Mouse (Mus musculus): ENCODE measurements around the gene Abcc1.

Abcc1 gene

DNA sequence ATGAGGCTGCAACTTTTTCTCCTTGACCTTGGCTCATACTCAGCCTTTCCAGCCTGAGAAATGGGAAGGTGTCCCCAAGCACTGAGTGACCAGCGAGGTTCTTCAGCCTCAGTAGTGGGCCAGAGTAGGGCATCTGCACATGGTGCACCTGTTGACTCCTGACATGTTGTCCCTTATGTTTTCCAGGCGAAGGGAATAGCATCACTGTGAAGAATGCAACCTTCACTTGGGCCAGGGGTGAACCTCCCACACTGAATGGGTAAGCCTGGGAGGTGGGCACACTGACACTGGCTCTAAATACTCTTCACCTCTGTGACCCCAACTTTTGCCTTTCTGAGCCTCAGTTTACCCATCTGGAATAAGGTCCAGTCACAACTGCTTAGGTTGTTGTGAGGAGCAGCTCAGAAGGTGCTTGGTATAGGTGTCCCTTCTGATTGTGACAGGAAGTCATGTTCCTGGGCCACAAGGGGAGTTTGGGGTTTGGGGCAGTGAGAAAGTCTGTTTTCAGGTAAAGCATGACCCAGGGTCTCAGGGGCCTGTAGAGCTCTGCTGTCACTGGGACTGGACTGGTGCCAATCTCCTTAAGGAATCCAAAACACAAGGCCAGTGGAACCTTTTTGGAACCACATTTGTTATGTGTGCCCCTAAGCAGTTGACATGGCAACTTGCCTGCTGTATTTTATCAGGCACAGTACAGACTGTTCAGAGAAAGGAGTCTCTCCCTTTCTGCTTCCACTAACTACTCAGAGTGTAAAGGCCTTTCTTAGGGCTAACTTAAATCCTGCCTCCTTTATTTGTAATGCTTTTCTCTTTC, 78.7 kb downstream of the Abcc1 start:
- no peak for DNase-seq (ENCODE audit: inconsistent ontology term)

DNA sequence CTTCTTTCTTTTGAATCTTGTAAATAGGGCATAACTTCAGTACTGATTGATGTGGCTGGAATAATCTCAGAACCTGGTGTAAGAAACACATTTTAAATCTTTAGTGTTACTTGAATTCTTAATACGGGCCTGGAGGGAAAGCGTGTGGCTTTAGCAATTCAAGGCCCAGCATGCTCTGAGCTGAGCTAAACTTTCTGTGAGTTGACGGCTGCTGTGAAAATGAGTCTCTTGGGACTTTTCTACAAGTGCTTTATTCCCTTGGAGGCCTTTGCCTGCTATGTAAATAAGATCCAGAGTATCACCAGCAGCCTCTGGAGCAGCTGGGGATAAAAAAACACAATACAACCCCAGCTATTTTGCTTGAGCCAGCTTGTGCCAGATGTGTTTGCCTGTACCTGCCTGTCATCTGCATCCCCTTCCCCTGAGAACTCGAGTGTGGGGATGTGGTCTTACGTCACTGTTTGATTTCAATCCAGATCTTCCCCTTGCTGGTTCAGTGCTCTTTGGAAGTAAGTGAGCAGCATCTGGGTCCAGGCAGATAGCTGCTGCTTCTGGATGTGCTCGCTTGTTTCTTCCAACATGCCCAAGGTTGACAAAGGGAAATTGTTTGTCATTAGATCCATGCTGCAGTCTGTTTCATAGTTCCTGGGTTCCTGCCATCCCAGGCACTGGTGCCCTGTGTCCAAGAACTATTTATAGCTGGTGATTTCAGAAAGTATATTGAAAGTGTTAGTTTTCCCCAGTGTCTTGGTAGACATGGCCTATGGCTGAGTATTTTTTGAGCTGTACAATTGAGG, 82.9 kb downstream of the Abcc1 start:
- peak; percentile 17 for DNase-seq (ENCODE audit: inconsistent ontology term)

DNA sequence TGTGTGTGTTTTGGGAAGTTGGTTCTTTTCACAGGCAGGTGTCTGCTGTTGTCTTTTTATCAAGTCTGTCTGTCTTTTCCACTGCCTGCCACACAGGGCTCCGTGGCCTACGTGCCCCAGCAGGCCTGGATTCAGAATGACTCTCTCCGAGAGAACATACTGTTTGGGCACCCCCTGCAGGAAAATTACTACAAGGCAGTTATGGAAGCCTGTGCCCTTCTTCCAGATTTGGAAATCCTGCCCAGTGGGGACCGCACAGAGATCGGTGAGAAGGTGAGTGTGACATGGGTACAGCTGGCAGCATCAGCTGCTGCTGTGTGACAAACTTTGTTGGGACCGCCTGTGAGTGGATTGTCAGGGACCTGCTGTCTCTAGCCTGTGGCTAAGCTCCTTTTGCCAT, 83.8 kb downstream of the Abcc1 start:
- no peak for DNase-seq (ENCODE audit: inconsistent ontology term)

DNA sequence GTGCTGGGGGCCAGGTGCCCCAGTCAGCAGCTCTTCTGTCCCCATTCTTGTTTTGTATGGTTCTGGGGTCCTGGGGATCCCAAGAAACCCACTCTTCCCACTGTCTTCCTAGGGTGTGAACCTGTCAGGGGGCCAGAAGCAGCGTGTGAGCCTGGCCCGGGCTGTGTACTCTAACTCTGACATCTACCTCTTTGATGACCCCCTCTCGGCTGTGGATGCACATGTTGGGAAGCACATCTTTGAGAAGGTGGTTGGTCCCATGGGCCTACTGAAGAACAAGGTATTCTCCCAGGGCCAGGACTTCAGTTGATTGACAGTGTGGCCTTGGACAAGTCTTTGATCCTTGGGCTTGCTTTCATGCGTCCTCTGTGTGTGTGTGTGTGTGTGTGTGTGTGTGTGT, 86.0 kb downstream of the Abcc1 start:
- DNase-seq (ENCODE audit: inconsistent ontology term), result no peak

DNA sequence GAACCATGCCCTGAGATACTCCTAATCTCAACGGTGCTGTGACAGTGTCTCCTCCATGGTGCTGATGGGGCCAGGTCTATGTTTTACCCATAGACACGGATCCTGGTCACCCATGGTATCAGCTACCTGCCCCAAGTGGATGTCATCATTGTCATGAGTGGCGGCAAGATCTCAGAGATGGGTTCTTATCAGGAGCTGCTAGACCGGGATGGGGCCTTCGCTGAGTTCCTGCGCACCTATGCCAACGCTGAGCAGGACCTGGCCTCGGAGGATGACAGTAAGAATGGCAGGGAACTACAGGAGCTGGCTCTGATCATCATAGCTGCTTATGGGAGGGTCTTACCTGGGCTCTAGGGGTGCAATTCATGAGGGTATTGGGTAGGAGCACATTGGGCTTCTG, 86.9 kb downstream of the Abcc1 start:
- DNase-seq (ENCODE audit: inconsistent ontology term), result no peak

DNA sequence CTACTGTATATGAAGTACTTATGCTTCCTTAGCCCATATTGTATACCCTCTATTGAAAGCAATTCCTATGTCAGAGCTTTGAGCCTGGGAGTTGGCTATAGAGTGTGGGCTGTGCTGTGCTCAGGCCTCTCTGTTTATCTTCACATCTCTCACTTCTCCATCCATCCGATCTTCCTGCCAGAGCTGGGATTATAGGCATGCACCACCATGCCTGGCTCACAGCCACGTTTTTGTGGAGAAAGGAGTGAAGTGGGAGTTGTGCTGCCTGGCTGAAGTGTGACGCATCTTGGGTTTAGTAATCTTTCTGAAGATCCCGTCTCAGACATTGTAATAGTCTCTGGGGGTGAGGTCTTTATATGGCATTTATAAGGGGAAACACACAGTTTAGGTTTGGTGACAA, 88.5 kb downstream of the Abcc1 start:
- DNase-seq (ENCODE audit: inconsistent ontology term), result no peak

DNA sequence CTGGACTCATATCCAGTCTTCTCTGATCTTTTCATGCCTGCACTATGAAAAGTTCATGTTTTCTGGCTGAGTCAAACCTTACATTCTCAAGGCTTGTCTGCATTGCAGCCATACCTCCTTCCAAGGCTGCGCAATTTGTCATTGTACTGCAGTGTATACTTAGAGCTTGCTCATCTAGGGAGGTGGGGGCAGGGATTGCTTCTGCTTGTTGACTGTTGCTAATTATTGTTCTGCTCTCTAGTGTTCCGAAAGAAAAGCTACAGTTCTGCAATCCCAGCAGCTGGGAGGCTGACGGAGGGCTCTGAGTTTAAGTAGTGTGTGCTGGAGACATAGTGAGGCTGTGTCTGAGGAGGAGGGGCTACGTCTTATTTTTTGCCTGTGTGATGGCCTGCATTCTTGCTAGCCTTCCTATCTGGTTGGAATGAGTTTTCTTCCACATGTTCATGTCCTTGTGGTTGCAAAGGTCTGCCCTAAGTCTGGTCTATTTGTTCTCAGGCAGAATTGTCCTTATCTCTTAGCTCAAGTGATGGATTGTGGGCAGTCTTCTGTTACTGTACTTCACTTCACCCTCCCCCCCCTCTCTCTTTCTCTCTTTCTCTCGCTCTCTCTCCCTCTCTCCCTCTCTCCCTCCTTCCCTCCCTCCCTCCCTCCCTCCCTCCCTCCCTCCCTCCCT, 90.2 kb downstream of the Abcc1 start:
- DNase-seq (ENCODE audit: inconsistent ontology term), result peak; percentile 26

DNA sequence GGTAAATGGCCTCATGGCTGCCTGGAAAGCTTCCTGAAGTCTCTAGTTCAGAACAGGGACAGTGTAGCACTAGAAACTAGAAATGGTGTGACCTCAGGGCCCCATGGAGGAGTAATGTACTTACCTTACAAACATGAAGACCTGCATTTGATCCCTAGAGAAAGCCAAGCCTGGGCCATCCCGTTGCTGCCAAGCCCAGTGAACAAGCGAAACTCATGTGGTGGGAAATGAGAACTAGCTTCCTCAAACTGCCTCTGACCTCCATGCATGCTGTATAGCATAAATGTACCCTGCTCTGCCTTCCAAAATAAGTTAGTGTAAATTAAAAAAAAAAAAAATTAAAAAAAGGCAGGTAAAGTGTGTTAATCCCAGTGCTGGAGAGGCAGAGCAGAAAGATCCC, 101.2 kb downstream of the Abcc1 start:
- DNase-seq (ENCODE audit: inconsistent ontology term), result no peak

DNA sequence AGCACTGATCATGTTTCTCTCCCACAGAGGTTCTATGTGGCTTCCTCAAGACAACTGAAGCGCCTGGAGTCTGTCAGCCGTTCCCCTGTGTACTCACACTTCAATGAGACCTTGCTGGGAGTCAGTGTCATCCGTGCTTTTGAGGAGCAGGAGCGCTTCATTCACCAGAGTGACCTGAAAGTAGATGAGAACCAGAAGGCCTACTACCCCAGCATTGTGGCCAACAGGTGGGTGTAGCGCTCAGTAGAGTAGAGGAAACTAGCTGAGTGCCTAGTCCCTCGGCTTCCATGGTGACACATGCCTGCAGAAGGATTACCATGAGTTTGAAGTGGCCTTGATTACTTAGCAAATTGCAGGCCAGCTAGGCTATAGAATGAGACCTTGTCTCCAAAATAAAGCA, 103.7 kb downstream of the Abcc1 start:
- no peak for DNase-seq (ENCODE audit: inconsistent ontology term)

DNA sequence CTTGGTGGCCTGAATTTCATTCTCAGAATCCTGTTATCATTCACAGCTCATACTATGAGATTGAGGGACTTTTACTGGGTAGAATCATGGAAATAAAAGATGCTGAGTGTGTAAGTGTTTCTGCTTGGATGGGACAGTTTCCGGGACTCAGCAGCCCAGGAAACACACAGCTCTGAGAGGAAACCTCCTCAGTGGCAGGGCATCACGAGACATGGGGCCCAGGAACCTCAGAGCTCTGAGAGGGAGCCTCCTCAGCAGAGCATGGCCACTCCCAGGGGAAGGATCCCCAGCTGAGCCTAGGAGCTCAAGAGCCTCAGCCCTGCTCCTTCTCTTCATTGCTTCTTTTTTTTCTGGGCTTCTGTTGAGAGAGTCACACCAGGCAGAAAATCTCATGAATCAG, 107.0 kb downstream of the Abcc1 start:
- DNase-seq (ENCODE audit: inconsistent ontology term), result no peak

DNA sequence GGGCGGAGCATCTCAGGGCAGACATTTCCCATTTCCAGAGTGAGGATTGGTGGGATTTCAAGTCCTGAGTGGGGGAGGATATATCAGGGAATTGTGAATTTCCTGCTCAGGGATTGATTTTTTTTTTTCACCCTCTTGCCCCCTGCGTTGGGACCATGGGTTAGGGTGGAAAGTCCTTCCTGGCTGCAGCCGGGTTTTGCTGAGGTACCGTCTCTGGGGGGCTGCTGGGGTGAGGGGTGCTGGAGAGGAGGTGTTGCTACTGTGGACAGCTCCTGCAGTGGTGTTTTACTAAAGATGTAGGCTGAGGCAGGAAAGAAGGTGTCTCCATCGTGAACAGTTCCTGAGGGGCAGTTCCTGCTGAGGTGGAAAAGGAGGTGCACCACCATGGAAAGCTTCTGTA, 107.5 kb downstream of the Abcc1 start:
- no peak for DNase-seq (ENCODE audit: inconsistent ontology term)

DNA sequence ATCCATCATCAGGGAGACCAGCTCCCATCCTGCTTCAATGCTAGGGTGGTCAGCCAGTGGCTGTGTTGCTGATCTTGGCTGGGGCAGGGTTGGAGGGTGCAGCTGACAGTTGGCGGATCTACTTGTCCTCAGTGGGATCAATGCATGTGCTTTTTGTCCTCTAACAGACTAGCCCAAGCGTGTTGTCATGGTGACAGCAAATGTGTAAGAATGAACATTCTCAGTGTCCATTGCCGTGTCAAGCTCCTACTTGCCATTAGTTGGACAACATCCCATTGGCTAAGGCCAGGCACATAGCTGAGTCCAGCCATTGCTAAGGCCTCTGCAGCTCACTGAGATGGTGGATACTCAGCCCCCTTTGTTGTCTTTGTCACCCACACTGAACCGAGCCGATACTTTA, 110.8 kb downstream of the Abcc1 start:
- DNase-seq (ENCODE audit: inconsistent ontology term), result no peak

DNA sequence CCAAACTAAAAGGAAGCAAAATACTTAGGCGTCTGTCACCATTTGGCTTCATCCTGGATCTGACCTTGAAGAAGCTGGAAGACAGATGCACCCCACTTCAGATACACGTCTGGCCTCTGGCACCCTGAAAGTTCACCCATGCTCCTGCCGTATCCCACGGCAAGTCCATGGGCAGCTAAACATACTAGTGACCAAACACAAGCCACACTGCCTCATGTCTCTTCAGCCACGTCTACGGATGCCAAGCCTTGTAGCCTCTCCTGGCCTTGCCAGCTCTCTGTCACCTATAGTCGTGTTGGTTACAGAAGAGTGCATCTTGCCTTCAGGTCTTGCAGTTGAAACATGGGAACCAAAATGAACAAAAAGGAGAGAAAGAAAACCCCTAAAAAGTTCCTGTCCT, 112.3 kb downstream of the Abcc1 start:
- DNase-seq (ENCODE audit: inconsistent ontology term), result no peak

DNA sequence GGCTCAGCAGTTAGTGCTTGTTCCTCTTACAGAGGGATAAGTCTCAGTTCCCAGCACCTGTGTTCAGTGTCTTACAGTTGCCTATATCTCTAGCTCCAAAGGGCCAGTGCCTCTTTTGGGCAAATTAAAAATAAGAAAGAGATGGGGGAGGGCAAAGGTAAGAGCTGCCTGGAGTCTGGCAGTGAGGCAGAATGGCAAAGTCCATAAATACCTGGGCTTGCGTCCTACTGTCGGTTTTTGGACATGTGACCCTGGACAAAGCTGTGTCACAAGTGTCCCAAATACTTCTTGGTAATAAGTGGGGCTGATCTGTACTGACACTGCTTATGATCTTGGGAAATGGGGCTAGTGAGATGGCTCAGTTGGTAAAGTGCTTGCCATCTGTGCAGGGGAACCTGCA, 113.6 kb downstream of the Abcc1 start:
- DNase-seq (ENCODE audit: inconsistent ontology term), result no peak

DNA sequence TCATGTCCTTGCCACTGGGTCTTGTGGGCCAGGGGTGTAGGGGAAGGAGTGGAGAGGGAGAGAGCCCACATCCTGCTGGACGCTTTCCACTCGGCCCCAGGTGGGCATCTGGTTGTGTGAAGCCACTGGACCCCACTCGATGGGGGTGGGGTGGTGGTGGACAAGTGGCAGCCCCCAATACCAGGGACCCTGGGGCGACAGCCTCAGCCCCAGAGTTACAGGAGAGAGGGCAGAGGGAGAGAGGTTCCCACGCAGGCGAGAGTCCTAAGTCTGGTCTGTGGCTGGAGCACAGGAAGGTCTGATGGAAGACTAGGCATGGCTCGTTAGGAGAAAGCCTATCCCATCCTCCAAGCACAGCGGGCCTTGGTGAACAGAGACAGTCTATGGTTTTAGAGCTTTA, 114.7 kb downstream of the Abcc1 start:
- DNase-seq (ENCODE audit: inconsistent ontology term), result no peak

DNA sequence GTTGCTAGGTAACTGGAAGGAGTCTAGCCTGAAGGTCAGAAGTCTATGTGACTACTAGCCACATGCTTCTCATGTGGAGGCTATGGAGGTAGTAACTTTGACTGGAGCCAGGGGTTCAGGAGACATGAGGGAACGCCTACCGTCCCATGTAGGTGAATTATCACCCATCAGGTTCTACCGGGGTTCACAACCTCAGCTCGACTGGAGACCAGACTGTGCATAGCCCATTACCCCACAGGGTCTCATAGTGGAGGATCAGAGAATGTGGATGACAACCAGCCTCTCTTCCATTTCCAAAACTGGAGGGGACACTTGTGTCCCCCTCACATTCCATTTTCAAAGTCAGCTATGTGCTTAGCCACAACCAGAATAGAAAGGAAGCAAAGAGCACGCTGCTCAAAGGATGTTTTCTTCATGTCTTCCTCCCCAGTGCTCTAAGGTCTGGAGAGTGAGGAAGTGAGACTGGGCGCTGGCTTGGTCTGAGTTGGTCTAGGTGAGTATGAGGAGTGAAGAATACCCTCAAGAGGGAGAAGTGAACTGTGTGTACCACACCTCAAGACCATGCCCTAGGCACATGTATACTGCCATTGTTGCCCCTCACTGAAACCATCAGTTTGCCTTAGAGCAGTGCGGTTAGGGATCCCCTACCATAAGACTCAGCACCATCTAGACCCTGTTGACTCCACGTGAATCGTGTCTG, 115.5 kb downstream of the Abcc1 start:
- no peak for DNase-seq (ENCODE audit: inconsistent ontology term)

DNA sequence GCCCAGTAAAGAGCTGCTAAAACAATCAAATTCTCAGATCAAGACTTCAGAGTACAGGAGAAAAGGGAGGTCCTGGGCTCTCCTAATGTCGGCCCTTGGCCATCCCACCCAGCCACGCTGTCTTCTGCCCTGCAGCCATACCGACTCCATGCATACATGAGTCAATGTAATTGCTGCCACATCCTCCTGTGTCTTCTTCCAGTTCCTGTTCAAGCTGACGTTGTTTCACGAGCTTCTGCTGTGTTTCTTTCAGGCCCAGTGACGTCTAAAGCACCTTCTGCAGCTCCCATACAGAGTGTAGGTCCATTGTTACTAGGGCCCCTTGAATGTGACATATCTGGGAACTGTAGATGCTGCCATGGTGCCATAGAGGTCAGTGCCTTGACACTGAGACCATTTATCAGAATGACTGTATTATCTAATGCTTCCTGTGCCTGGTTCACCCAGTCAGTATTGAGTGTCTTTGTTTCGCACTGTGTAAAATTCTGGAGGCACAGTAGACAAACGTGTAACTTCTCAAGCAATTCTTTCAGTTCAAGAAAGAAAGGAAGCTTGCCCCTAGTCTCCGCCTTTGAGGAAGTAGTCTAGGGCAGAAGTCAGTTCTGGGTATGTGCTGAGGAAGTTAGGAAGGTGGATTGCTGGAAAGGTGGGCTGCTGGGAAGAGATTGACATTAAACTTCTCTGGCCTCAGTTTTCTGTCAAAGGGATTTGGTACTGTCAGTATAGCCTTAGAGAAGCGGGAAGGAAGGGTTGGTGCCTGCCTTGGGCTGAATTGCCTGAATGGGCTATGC, 116.3 kb downstream of the Abcc1 start:
- DNase-seq (ENCODE audit: inconsistent ontology term), result no peak

DNA sequence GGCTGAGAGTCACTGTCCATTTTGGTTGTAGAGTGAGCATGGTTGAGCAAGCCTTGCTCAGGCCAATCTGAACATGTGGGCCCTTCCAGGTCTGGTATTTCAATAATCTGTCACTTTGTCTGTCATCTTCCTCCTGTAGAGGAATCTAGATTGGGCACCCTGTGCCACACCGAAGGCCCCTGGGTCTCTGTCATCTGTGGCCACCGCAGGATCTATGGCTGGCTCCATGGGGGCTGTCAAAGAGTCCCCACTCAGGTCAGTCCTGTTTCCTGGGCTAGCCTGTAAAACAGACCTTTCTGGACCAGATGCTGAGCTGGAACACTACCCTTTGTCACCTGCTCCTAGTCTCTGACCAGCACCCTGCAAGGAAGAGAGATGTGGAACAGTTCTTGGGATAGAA, 118.3 kb downstream of the Abcc1 start:
- no peak for DNase-seq (ENCODE audit: inconsistent ontology term)

DNA sequence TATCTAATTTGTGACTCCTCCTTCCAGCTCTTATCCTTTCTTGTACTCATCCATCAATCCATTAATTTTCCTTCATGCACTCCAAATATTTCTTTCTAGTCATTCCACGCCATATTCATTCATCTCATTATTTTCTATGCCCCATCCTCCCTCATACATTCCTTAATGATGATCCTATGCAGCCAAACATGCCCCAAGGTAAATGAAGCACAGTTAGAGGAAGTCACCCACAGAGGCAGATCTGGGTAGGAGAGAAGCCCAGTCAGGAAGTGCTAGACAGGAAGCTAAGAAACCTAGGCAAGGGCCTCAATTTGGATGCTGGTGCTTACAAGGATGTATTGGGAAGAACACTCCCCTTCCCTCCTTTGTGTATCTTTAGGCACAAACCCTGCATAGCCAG, 121.9 kb downstream of the Abcc1 start:
- peak; percentile 73 for DNase-seq (ENCODE audit: inconsistent ontology term)

DNA sequence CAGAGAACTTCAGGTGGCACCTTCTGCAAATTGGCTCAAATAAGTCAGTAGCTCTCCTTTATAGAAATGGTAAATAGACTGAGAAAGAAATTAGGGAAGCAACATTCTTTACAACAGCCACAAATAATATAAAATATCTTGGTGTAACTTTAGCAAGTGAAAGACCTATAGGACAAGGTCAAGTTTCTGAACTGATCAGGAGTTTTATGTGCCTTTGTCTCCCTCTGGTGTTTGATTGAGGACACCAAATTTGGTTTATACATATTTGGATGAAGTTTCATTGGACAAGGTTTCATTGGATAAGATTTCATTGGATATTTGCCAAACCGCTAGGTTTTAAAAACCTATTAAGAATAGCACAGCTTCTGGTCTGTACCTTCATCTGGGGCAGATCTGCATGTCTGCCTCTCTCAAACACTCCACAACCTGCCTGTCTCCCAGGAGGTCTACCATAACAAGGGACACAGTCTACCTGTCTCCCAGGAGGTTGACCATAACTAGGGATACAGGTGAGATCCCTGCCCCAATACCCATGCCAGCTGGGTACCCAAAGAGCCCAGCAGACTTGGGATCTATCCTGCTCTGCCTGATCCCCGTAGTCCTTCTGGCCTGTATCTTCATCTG, 132.2 kb downstream of the Abcc1 start:
- no peak for DNase-seq (ENCODE audit: inconsistent ontology term)
